ENCODE assay signal across 8 mouse cellular contexts in genomic region chr12:112673576-112674091, GRCm38 (mm10). TPM values are rescaled to one million over a fixed set of nuclear protein-coding genes. Genes with fewer than 3 reads are reported as not detected.
DNase-seq lines count a peak whose midpoint lies in the region; ATAC-seq and TF ChIP-seq lines count a peak whose summit lies in the region.

No protein-coding gene starts in this region.

- no peak for TF ChIP-seq CTCF in layer of hippocampus, adult 2 months (conservative IDR thresholded peaks at IDR 0.05)
- TF ChIP-seq CTCF in liver, embryonic 14.5 days (IDR thresholded peaks at IDR 0.05; ENCODE audit: low read depth): no peak

- TF ChIP-seq EP300 in liver, embryonic 14.5 days (IDR thresholded peaks at IDR 0.05; ENCODE audit: low read depth): no peak

- peaks cover 11% of the 10 kb centered on the region for H3K27me3 ChIP-seq in forebrain, embryonic 11.5 days (ENCODE audit: control insufficient read depth, insufficient read depth, low read length)
- peaks cover 18% of the 10 kb centered on the region for H3K27me3 ChIP-seq in liver, embryonic 14.5 days (ENCODE audit: control insufficient read depth, insufficient read depth, low read length)
- peaks cover 16% of the 10 kb centered on the region for H3K27me3 ChIP-seq in neural tube, embryonic 13.5 days

- H3K4me2 ChIP-seq in forebrain, embryonic 11.5 days (ENCODE audit: low read depth, low read length, severe bottlenecking): peak overlapping the region; percentile 90
- H3K4me2 ChIP-seq in liver, embryonic 14.5 days (ENCODE audit: low read depth): peak overlapping the region; percentile 94
- peak overlapping the region; percentile 97 for H3K4me2 ChIP-seq in neural tube, embryonic 13.5 days

- H3K9ac ChIP-seq in forebrain, embryonic 11.5 days (ENCODE audit: low read length): peak overlapping the region; percentile 93
- peak overlapping the region; percentile 86 for H3K9ac ChIP-seq in liver, embryonic 14.5 days (replicated peaks)
- peak overlapping the region; percentile 100 for H3K9ac ChIP-seq in neural tube, embryonic 13.5 days

- no peak for DNase-seq in layer of hippocampus, adult 2 months (ENCODE audit: low spot score in 2 of 2)
- no peak for DNase-seq in layer of hippocampus, postnatal 36 days
- peak; percentile 62 for DNase-seq in Muller cell, postnatal 12 days (ENCODE audit: inconsistent ontology term)
- no peak for DNase-seq in forebrain, embryonic 11.5 days (ENCODE audit: low spot score)
- DNase-seq in induced T-regulatory cell, adult 2 months (ENCODE audit: low read depth): peak; percentile 49
- no peak for DNase-seq in liver, embryonic 14.5 days (ENCODE audit: low read depth in 3 of 3, low spot score in 3 of 3)
- no peak for DNase-seq in layer of hippocampus, adult 8-10 months (ENCODE audit: low spot score in 2 of 2)

- H3K4me1 ChIP-seq in forebrain, embryonic 11.5 days (replicated peaks; ENCODE audit: control insufficient read depth, insufficient read depth, low read length): peaks cover 30% of the 10 kb centered on the region
- peaks cover 23 to 24% of the 10 kb centered on the region in 2 experiments for H3K4me1 ChIP-seq in liver, embryonic 14.5 days (replicated peaks; ENCODE audit: control insufficient read depth in 2 of 2, insufficient read depth in 2 of 2, low read length in 1 of 2)
- peaks cover 78% of the 10 kb centered on the region for H3K4me1 ChIP-seq in neural tube, embryonic 13.5 days (replicated peaks)

- ATAC-seq in forebrain, embryonic 11.5 days (replicated peaks; ENCODE audit: low FRiP score): no peak
- ATAC-seq in liver, embryonic 14.5 days (ENCODE audit: insufficient read depth): peak; percentile 36; the same call in 1 of the 2 replicates
- peak; percentile 21; the same call in 1 of the 2 replicates for ATAC-seq in neural tube, embryonic 13.5 days (ENCODE audit: low read depth)

- H3K27ac ChIP-seq in layer of hippocampus, adult 2 months: peak overlapping the region; percentile 90
- peak overlapping the region; percentile 82 for H3K27ac ChIP-seq in forebrain, embryonic 11.5 days (ENCODE audit: low read depth, low read length)
- H3K27ac ChIP-seq in liver, embryonic 14.5 days: peak overlapping the region; percentile 19; the same call in 1 of the 2 replicates
- peak overlapping the region; percentile 95 for H3K27ac ChIP-seq in neural tube, embryonic 13.5 days (replicated peaks)

- H3K9me3 ChIP-seq in forebrain, embryonic 11.5 days (ENCODE audit: control insufficient read depth, low read length): no peaks in the 10 kb centered on the region
- no peaks in the 10 kb centered on the region for H3K9me3 ChIP-seq in liver, embryonic 14.5 days (ENCODE audit: control insufficient read depth, low read length)
- no peaks in the 10 kb centered on the region for H3K9me3 ChIP-seq in neural tube, embryonic 13.5 days

- under 1% methylated on average over 62 of the region's 68 CpGs for whole genome bisulfite sequencing in forebrain, embryonic 11.5 days
- under 1% methylated on average over 50 of the region's 68 CpGs for WGBS in liver, embryonic 14.5 days (ENCODE audit: insufficient replicate concordance)
- whole genome bisulfite sequencing in neural tube, embryonic 13.5 days: 2% methylated on average over 43 of the region's 68 CpGs

- H3K4me3 ChIP-seq in layer of hippocampus, adult 2 months: peak overlapping the region; percentile 75
- H3K4me3 ChIP-seq in forebrain, embryonic 11.5 days (ENCODE audit: low read depth, low read length): peak overlapping the region; percentile 98
- peak overlapping the region; percentile 75 to 82 for H3K4me3 ChIP-seq in liver, embryonic 14.5 days (ENCODE audit: insufficient read depth in 1 of 2, low read depth in 2 of 2, low read length in 2 of 2)
- H3K4me3 ChIP-seq in neural tube, embryonic 13.5 days: peak overlapping the region; percentile 98

- H3K36me3 ChIP-seq in forebrain, embryonic 11.5 days (ENCODE audit: control insufficient read depth, insufficient read depth, low read length): peaks cover 12% of the 10 kb centered on the region; the same call in 1 of the 2 replicates
- H3K36me3 ChIP-seq in liver, embryonic 14.5 days (replicated peaks; ENCODE audit: control insufficient read depth, insufficient read depth, low read depth): no peaks in the 10 kb centered on the region; the same call in 1 of the 2 replicates
- H3K36me3 ChIP-seq in neural tube, embryonic 13.5 days: peaks cover 29% of the 10 kb centered on the region

RNA-seq across cellular contexts. Expression of gene Akt1, which starts 1.1 kb away (rescaled TPM):
- total RNA-seq in layer of hippocampus, adult 2 months (2021): 100 to 1,000 TPM; 152 to 160 TPM
- 100 to 1,000 TPM; 145 to 156 TPM for total RNA-seq in layer of hippocampus, postnatal 36 days (2021)
- 99.4 and 123 TPM in 2 replicates for polyA plus RNA-seq in forebrain, embryonic 11.5 days (2014; fragmentation: Nextera tagmentation; extraction: Ambion mirVana)
- polyA plus RNA-seq in liver, embryonic 14.5 days (2012; rRNA removed): 33.6 and 41.2 TPM in 2 replicates
- 9.9 and 17.2 TPM in 2 replicates for polyA plus RNA-seq in liver, embryonic 14.5 days (2014; fragmentation: Nextera tagmentation; extraction: Ambion mirVana)
- polyA plus RNA-seq in neural tube, embryonic 13.5 days (2015; fragmentation: Nextera tagmentation; extraction: Ambion mirVana): 73.4 and 101 TPM in 2 replicates
- 100 to 1,000 TPM; 153 to 162 (median 161) TPM for total RNA-seq in layer of hippocampus, adult 8-10 months (2022)

RNA-seq across cellular contexts. Expression of gene Zbtb42, which starts 5.0 kb away (rescaled TPM):
- under 1 TPM; 0.44 to 0.52 TPM for total RNA-seq in layer of hippocampus, adult 2 months (2021)
- under 1 TPM; 0.37 to 0.38 TPM for total RNA-seq in layer of hippocampus, postnatal 36 days (2021)
- 4.4 and 5.3 TPM in 2 replicates for polyA plus RNA-seq in forebrain, embryonic 11.5 days (2014; fragmentation: Nextera tagmentation; extraction: Ambion mirVana)
- polyA plus RNA-seq in liver, embryonic 14.5 days (2012; rRNA removed): 0.69 and 0.74 TPM in 2 replicates
- 0.64 and 1.1 TPM in 2 replicates for polyA plus RNA-seq in liver, embryonic 14.5 days (2014; fragmentation: Nextera tagmentation; extraction: Ambion mirVana)
- polyA plus RNA-seq in neural tube, embryonic 13.5 days (2015; fragmentation: Nextera tagmentation; extraction: Ambion mirVana): 2.1 TPM in 2 replicates
- total RNA-seq in layer of hippocampus, adult 8-10 months (2022): 1 to 10 TPM in 3 of 4 experiments, under 1 TPM in 1; 0.98 to 2.2 (median 1.1) TPM

RNA-seq across cellular contexts. Expression of gene Siva1, which starts 29.2 kb away (rescaled TPM):
- 10 to 100 TPM; 19.6 to 20.1 TPM for total RNA-seq in layer of hippocampus, adult 2 months (2021)
- 10 to 100 TPM; 20.2 to 24.0 TPM for total RNA-seq in layer of hippocampus, postnatal 36 days (2021)
- 227 and 257 TPM in 2 replicates for polyA plus RNA-seq in forebrain, embryonic 11.5 days (2014; fragmentation: Nextera tagmentation; extraction: Ambion mirVana)
- 64.0 and 70.6 TPM in 2 replicates for polyA plus RNA-seq in liver, embryonic 14.5 days (2012; rRNA removed)
- 157 and 165 TPM in 2 replicates for polyA plus RNA-seq in liver, embryonic 14.5 days (2014; fragmentation: Nextera tagmentation; extraction: Ambion mirVana)
- 66.3 and 75.0 TPM in 2 replicates for polyA plus RNA-seq in neural tube, embryonic 13.5 days (2015; fragmentation: Nextera tagmentation; extraction: Ambion mirVana)
- total RNA-seq in layer of hippocampus, adult 8-10 months (2022): 10 to 100 TPM; 20.8 to 23.5 (median 22.1) TPM

RNA-seq across cellular contexts. Expression of gene Cep170b, which starts 46.6 kb away (rescaled TPM):
- 100 to 1,000 TPM; 194 to 210 TPM for total RNA-seq in layer of hippocampus, adult 2 months (2021)
- 100 to 1,000 TPM; 171 to 189 TPM for total RNA-seq in layer of hippocampus, postnatal 36 days (2021)
- 12.6 and 15.2 TPM in 2 replicates for polyA plus RNA-seq in forebrain, embryonic 11.5 days (2014; fragmentation: Nextera tagmentation; extraction: Ambion mirVana)
- 3.4 and 4.2 TPM in 2 replicates for polyA plus RNA-seq in liver, embryonic 14.5 days (2012; rRNA removed)
- 1.9 and 2.6 TPM in 2 replicates for polyA plus RNA-seq in liver, embryonic 14.5 days (2014; fragmentation: Nextera tagmentation; extraction: Ambion mirVana)
- polyA plus RNA-seq in neural tube, embryonic 13.5 days (2015; fragmentation: Nextera tagmentation; extraction: Ambion mirVana): 23.7 and 26.9 TPM in 2 replicates
- total RNA-seq in layer of hippocampus, adult 8-10 months (2022): 100 to 1,000 TPM; 190 to 216 (median 203) TPM

RNA-seq across cellular contexts. Expression of gene Adssl1, which starts 53.8 kb away (rescaled TPM):
- total RNA-seq in layer of hippocampus, adult 2 months (2021): 10 to 100 TPM; 10.1 to 10.6 TPM
- 10 to 100 TPM; 11.9 to 12.6 TPM for total RNA-seq in layer of hippocampus, postnatal 36 days (2021)
- polyA plus RNA-seq in forebrain, embryonic 11.5 days (2014; fragmentation: Nextera tagmentation; extraction: Ambion mirVana): 1.9 and 2.1 TPM in 2 replicates
- 3.7 and 5.4 TPM in 2 replicates for polyA plus RNA-seq in liver, embryonic 14.5 days (2012; rRNA removed)
- 7.6 and 8.5 TPM in 2 replicates for polyA plus RNA-seq in liver, embryonic 14.5 days (2014; fragmentation: Nextera tagmentation; extraction: Ambion mirVana)
- 3.2 and 3.6 TPM in 2 replicates for polyA plus RNA-seq in neural tube, embryonic 13.5 days (2015; fragmentation: Nextera tagmentation; extraction: Ambion mirVana)
- total RNA-seq in layer of hippocampus, adult 8-10 months (2022): 10 to 100 TPM in 3 of 4 experiments, 1 to 10 TPM in 1; 9.6 to 30.4 (median 20.8) TPM

Comparison
In these comparisons a context has a peak if more than half of its experiments do, and no peak if none do; other contexts are left out.
1. DNase-seq: peak in Muller cell, postnatal 12 days (single experiment) and induced T-regulatory cell, adult 2 months (single experiment); none in layer of hippocampus, adult 2 months (0 of 2), layer of hippocampus, postnatal 36 days (0 of 2), forebrain, embryonic 11.5 days (single experiment), liver, embryonic 14.5 days (0 of 3) and layer of hippocampus, adult 8-10 months (0 of 2).
2. H3K27ac ChIP-seq: peak in every context shown above with its lines; median percentile 95 in neural tube, embryonic 13.5 days; 90 in layer of hippocampus, adult 2 months; 82 in forebrain, embryonic 11.5 days; 19 in liver, embryonic 14.5 days.
3. Peak in every context shown above with its lines, with median percentiles within 50 percentile points of each other: H3K4me3 ChIP-seq, H3K4me2 ChIP-seq and H3K9ac ChIP-seq.